Mouse (Mus musculus): ENCODE data around the gene H2-DMa.

- TF ChIP-seq POLR2A (IDR thresholded peaks at IDR 0.05; ENCODE audit: low read depth, low read length) (no peak), CTCF (IDR thresholded peaks at IDR 0.05; ENCODE audit: borderline replicate concordance, insufficient read depth, low read length) (no peak)
These were observed 68.7 kb downstream of the H2-DMa start for GRCm38 (mm10) chr17:34188010-34188409.

Measured in embryonic fibroblast, embryonic 13.5 days (primary cell).